Mouse (Mus musculus) cortical plate, adult 2 months (tissue): ENCODE measurements around the gene Ovgp1.

Experiments
- CTCF ChIP-seq: fragments of 200-500 bp; IDR thresholded peaks from 2 replicates; pipeline ENCODE4 v1.5.1; 2011; ENCODE audit warnings: mild to moderate bottlenecking, control low read depth, low read length; ENCODE audit not compliant: insufficient read depth; ENCODE audit errors: extremely low read depth
- POLR2A ChIP-seq: fragments of 200-500 bp; IDR thresholded peaks from 2 replicates; pipeline ENCODE4 v1.6.1; 2011; ENCODE audit warnings: mild to moderate bottlenecking, low read length, control low read depth; ENCODE audit not compliant: insufficient read depth; ENCODE audit errors: extremely low read depth

- TF ChIP-seq CTCF (no peak), POLR2A (no peak)
Observed at GRCm38 (mm10) chr3:105994730-105995129, 21.2 kb downstream of the Ovgp1 start.
